Mouse (Mus musculus): Measurements from ENCODE around the gene Pip4k2a.

DNA sequence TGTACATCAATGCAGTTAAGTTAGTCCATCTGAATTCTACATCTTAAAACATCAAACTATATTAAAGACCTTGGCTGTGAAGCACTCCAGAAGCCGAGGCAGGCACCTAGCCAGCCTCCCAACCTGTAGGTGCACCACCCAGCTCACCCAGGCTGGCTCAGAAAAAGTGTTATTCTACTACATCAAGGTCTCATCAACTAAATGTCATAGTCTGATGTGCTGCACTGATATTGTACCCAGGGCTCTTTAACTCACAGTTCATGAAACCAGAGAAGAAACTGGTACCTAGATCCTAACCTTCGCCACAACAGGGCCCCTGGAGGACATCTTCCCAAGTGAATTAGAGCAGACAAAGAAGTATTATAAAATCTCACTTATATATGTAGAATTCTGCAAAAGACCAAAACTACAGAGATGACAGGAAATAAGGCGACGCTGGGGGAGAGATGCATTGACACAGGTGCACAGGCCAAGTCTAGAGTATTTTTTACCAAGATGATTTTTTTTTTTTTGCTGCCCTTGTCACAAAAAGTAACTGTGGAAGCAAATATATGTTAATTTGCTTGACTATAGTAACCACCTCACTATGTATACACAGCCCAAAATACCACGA, 30.4 kb downstream of the Pip4k2a start:
- TF ChIP-seq GATA1 (IDR thresholded peaks at IDR 0.05; ENCODE audit: borderline replicate concordance, low read length) (no peak), FLI1 (IDR thresholded peaks at IDR 0.05; ENCODE audit: low read length) (no peak)

All from megakaryocyte, embryonic 14.5 days (primary cell).